Mouse (Mus musculus): ENCODE measurements at regions not wholly inside any gene's neighbourhood (a gene's known extent, or its start where the extent isn't known, plus 50 kb on each side); places are given as distances from the start of the nearest gene placed in this dataset.
A peak's percentile ranks its signal among the peaks of the same experiment; 100 is the strongest.

- DNase-seq (ENCODE audit: low read depth) = peak; percentile 89
Observed at GRCm38 (mm10) chr5:106172162-106172561, 285.8 kb downstream of the Barhl2 start.

GRCm38 (mm10) chr5:106170405-106170804, 287.6 kb downstream of the Barhl2 start:
- peak; percentile 42 for DNase-seq (ENCODE audit: low read depth)
- no peak for TF ChIP-seq POLR2A (IDR thresholded peaks at IDR 0.05; ENCODE audit: borderline replicate concordance, extremely low read depth, insufficient read depth, insufficient read length, poor library complexity, severe bottlenecking)
- no peak for TF ChIP-seq CTCF (IDR thresholded peaks at IDR 0.05; ENCODE audit: borderline replicate concordance, extremely low read depth, insufficient read depth, insufficient read length)

More at GRCm38 (mm10) chr5:106172162-106172561, 285.8 kb downstream of the Barhl2 start:
- no peak for TF ChIP-seq POLR2A (IDR thresholded peaks at IDR 0.05; ENCODE audit: borderline replicate concordance, extremely low read depth, insufficient read depth, insufficient read length, poor library complexity, severe bottlenecking)
- TF ChIP-seq CTCF (IDR thresholded peaks at IDR 0.05; ENCODE audit: borderline replicate concordance, extremely low read depth, insufficient read depth, insufficient read length) = no peak

- TF ChIP-seq CTCF (IDR thresholded peaks at IDR 0.05; ENCODE audit: borderline replicate concordance, extremely low read depth, insufficient read depth, insufficient read length) = no peak
- no peak for TF ChIP-seq POLR2A (IDR thresholded peaks at IDR 0.05; ENCODE audit: borderline replicate concordance, extremely low read depth, insufficient read depth, insufficient read length, poor library complexity, severe bottlenecking)
- no peak for DNase-seq (ENCODE audit: low read depth)
Observed at GRCm38 (mm10) chr5:106167556-106167955, 290.4 kb downstream of the Barhl2 start.

GRCm38 (mm10) chr5:106166266-106166665, 289.9 kb downstream of the Zfp326 start:
- TF ChIP-seq CTCF (IDR thresholded peaks at IDR 0.05; ENCODE audit: borderline replicate concordance, extremely low read depth, insufficient read depth, insufficient read length) = no peak
- no peak for TF ChIP-seq POLR2A (IDR thresholded peaks at IDR 0.05; ENCODE audit: borderline replicate concordance, extremely low read depth, insufficient read depth, insufficient read length, poor library complexity, severe bottlenecking)
- DNase-seq (ENCODE audit: low read depth) = no peak

- no peak for DNase-seq (ENCODE audit: low read depth)
- no peak for TF ChIP-seq CTCF (IDR thresholded peaks at IDR 0.05; ENCODE audit: borderline replicate concordance, extremely low read depth, insufficient read depth, insufficient read length)
Observed at GRCm38 (mm10) chr5:106164190-106164589, 287.8 kb downstream of the Zfp326 start.

GRCm38 (mm10) chr5:106162981-106163653, 286.8 kb downstream of the Zfp326 start:
- TF ChIP-seq CTCF (IDR thresholded peaks at IDR 0.05; ENCODE audit: borderline replicate concordance, extremely low read depth, insufficient read depth, insufficient read length) = no peak
- no peak for TF ChIP-seq POLR2A (IDR thresholded peaks at IDR 0.05; ENCODE audit: borderline replicate concordance, extremely low read depth, insufficient read depth, insufficient read length, poor library complexity, severe bottlenecking)
- peak; percentile 91 for DNase-seq (ENCODE audit: low read depth)

- TF ChIP-seq POLR2A (IDR thresholded peaks at IDR 0.05; ENCODE audit: borderline replicate concordance, extremely low read depth, insufficient read depth, insufficient read length, poor library complexity, severe bottlenecking) = no peak
Observed at GRCm38 (mm10) chr5:106139109-106139508, 262.7 kb downstream of the Zfp326 start.

GRCm38 (mm10) chr5:106122928-106123327, 246.6 kb downstream of the Zfp326 start:
- TF ChIP-seq POLR2A (IDR thresholded peaks at IDR 0.05; ENCODE audit: borderline replicate concordance, extremely low read depth, insufficient read depth, insufficient read length, poor library complexity, severe bottlenecking) = no peak
- TF ChIP-seq CTCF (IDR thresholded peaks at IDR 0.05; ENCODE audit: borderline replicate concordance, extremely low read depth, insufficient read depth, insufficient read length) = no peak
- no peak for DNase-seq (ENCODE audit: low read depth)

More at GRCm38 (mm10) chr5:106139109-106139508, 262.7 kb downstream of the Zfp326 start:
- no peak for DNase-seq (ENCODE audit: low read depth)

- TF ChIP-seq POLR2A (IDR thresholded peaks at IDR 0.05; ENCODE audit: borderline replicate concordance, extremely low read depth, insufficient read depth, insufficient read length, poor library complexity, severe bottlenecking) (no peak), CTCF (IDR thresholded peaks at IDR 0.05; ENCODE audit: borderline replicate concordance, extremely low read depth, insufficient read depth, insufficient read length) (no peak)
- DNase-seq (ENCODE audit: low read depth) = no peak
Observed at GRCm38 (mm10) chr5:106119584-106119983, 243.2 kb downstream of the Zfp326 start.

- DNase-seq (ENCODE audit: low read depth) = no peak
- TF ChIP-seq CTCF (IDR thresholded peaks at IDR 0.05; ENCODE audit: borderline replicate concordance, extremely low read depth, insufficient read depth, insufficient read length) = no peak
- TF ChIP-seq POLR2A (IDR thresholded peaks at IDR 0.05; ENCODE audit: borderline replicate concordance, extremely low read depth, insufficient read depth, insufficient read length, poor library complexity, severe bottlenecking) = no peak
Observed at GRCm38 (mm10) chr5:106113186-106113585, 236.8 kb downstream of the Zfp326 start.

GRCm38 (mm10) chr5:106108474-106108971, 232.2 kb downstream of the Zfp326 start:
- TF ChIP-seq CTCF (IDR thresholded peaks at IDR 0.05; ENCODE audit: borderline replicate concordance, extremely low read depth, insufficient read depth, insufficient read length) = no peak
- no peak for TF ChIP-seq POLR2A (IDR thresholded peaks at IDR 0.05; ENCODE audit: borderline replicate concordance, extremely low read depth, insufficient read depth, insufficient read length, poor library complexity, severe bottlenecking)
- no peak for DNase-seq (ENCODE audit: low read depth)

GRCm38 (mm10) chr5:106102255-106102654, 225.9 kb downstream of the Zfp326 start:
- DNase-seq (ENCODE audit: low read depth) = peak; percentile 58
- TF ChIP-seq POLR2A (IDR thresholded peaks at IDR 0.05; ENCODE audit: borderline replicate concordance, extremely low read depth, insufficient read depth, insufficient read length, poor library complexity, severe bottlenecking) (no peak), CTCF (IDR thresholded peaks at IDR 0.05; ENCODE audit: borderline replicate concordance, extremely low read depth, insufficient read depth, insufficient read length) (no peak)
